Mouse (Mus musculus) liver, postnatal 0 days (tissue): ENCODE results near the gene Ccdc32. TPM values are rescaled to one million over a fixed set of nuclear protein-coding genes. Genes with fewer than 3 reads are reported as not detected.

Source experiments
- ATAC-seq: fragments of 200-750 bp; cut with Nextera tagmentation; 2 replicates; pipeline ENCODE4 v1.8.0; 2017; ENCODE audit warnings: mild to moderate bottlenecking, moderate library complexity
- DNase-seq: peaks from one replicate; pipeline ENCODE4 v3.0.0-alpha.2; 2016
- H3K27ac ChIP-seq: fragments of 300-500 bp; sonication (generic); 2 replicates; pipeline ENCODE4 v1.5.1; 2014; ENCODE audit warnings: antibody characterized with exemption, moderate library complexity, mild to moderate bottlenecking, low read depth
- H3K27me3 ChIP-seq: fragments of 300-500 bp; sonication (generic); 2 replicates; pipeline ENCODE4 v1.6.1; 2014; ENCODE audit warnings: low read length, control low read depth, mixed read lengths; ENCODE audit not compliant: insufficient read depth
- H3K36me3 ChIP-seq: fragments of 300-500 bp; sonication (generic); replicated peaks from 2 replicates; pipeline ENCODE4 v1.6.1; 2014; ENCODE audit warnings: mild to moderate bottlenecking, control low read depth, low read length, moderate library complexity, mixed read lengths; ENCODE audit not compliant: insufficient read depth
- H3K4me1 ChIP-seq: fragments of 300-500 bp; sonication (generic); 2 replicates; pipeline ENCODE4 v1.6.1; 2014; ENCODE audit warnings: antibody characterized with exemption, mild to moderate bottlenecking, control low read depth; ENCODE audit not compliant: insufficient read depth
- H3K4me2 ChIP-seq: fragments of 300-500 bp; sonication (generic); 2 replicates; pipeline ENCODE4 v1.6.1; 2014; ENCODE audit warnings: low read depth, mild to moderate bottlenecking, low read length, moderate library complexity, mixed read lengths
- H3K4me3 ChIP-seq: fragments of 300-500 bp; sonication (generic); 2 replicates; pipeline ENCODE4 v1.5.1; 2014; ENCODE audit warnings: low read depth, low read length
- H3K9ac ChIP-seq: fragments of 300-500 bp; sonication (generic); replicated peaks from 2 replicates; pipeline ENCODE4 v1.6.1; 2014; ENCODE audit warnings: mild to moderate bottlenecking, moderate library complexity
- H3K9me3 ChIP-seq: fragments of 300-500 bp; sonication (generic); 2 replicates; pipeline ENCODE4 v1.6.1; 2016; ENCODE audit warnings: mild to moderate bottlenecking, control low read depth, low read length, mixed read lengths
- CTCF ChIP-seq: sonication (generic); IDR thresholded peaks from 2 replicates; pipeline ENCODE4 v1.5.1; 2016; ENCODE audit warnings: antibody characterized with exemption, low read depth
- EP300 ChIP-seq: IDR thresholded peaks from 2 replicates; pipeline ENCODE4 v1.6.1; 2016; ENCODE audit warnings: antibody characterized with exemption, low read depth, mild to moderate bottlenecking
- WGBS: fragments of 180-500 bp; shearing (Covaris S2); extraction: QIAGEN DNeasy Blood & Tissue Kit; methylation state at CpG from one replicate; pipeline ENCODE4 v1.1.7; 2014; ENCODE audit not compliant: insufficient replicate concordance; 5-methylcytosine and 5-hydroxymethylcytosine counted together
- polyA plus RNA-seq: library from polyadenylated mRNA; unstranded; fragments of >200 nt; fragmentation: Nextera tagmentation; extraction: Ambion mirVana; gene quantifications from 2 replicates; pipeline ENCODE4 v1.2.1, GENCODE M21; 2015

The Ccdc32 gene
- 12.2 and 12.8 TPM in 2 replicates for polyA plus RNA-seq

DNA sequence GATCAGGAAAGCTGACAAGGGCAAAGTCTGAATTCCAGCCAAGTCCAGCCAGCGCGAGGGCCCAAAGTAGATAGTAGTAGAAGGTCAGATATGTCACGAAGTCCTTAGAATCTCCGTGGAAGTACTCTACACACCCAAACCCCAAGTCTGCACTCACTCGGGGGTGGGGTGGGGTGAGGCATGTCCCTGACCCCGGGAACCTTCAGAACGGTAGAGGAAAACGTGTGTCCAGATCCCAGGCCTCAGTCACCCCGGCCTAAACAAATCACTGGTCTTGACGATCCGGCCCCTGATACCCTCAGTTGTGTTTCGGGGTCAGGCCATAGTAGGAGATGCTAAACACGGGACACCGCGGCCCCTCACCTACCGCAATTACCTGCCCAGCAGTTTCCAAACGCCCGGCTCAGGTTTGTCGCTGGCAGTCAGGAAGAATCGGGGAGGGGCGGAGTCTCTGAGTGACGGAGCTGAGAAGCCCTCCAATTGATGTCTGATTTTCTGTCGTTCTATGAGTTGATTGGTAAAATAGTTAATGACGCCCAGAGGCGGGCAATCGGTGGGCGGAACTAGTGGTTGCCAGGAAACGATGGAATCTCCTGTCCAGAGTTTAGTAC lies at the start of gene Ccdc32:
Gene Ccdc32 (minus strand): TSS at position 453 of the 611 bp plus-strand sequence.
- H3K9ac ChIP-seq = peak within 1 kb of the TSS; percentile 87
- DNase-seq (peak; percentile 96), ATAC-seq (peak; percentile 95)
- peak within 1 kb of the TSS; percentile 86 for H3K4me3 ChIP-seq
- TF ChIP-seq CTCF (no peak), EP300 (no peak)
- peak within 1 kb of the TSS; percentile 96 for H3K4me2 ChIP-seq
- H3K27me3 ChIP-seq = no peaks in the 10 kb centered on the region
- H3K36me3 ChIP-seq = peaks cover 9% of the 10 kb centered on the region; the same call in 1 of the 2 replicates
- 1% methylated on average over 28 of the region's 28 CpGs for WGBS
- no peaks in the 10 kb centered on the region for H3K9me3 ChIP-seq
- peaks cover 21% of the 10 kb centered on the region for H3K4me1 ChIP-seq
- H3K27ac ChIP-seq = peak within 1 kb of the TSS; percentile 61; the same call in 1 of the 2 replicates

DNA sequence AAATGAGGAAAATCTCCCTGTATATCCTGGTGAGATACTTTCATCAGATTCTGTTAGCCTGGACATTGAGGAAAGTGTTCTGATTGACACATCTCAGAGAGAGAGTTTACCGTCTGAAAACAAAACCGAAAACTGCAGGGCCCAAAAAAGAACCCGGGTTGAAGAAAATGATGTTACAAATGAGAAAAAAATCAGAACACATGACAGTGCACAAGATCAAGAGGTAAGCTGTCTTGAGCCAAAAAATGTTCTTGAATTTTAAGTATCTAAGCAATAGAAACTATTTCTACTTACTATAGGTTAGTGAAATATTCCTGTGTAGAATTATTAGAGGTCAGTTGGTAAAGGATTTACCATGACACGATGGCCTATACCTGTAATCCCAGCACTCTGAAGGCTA lies 43.2 kb upstream of the Ccdc32 start:
- Histone ChIP-seq H3K27me3 (no peaks in the 10 kb centered on the region), H3K4me1 (no peaks in the 10 kb centered on the region), H3K4me2 (no peak overlapping the region), H3K27ac (no peak overlapping the region), H3K9me3 (no peaks in the 10 kb centered on the region), H3K9ac (no peak overlapping the region), H3K4me3 (no peak overlapping the region), H3K36me3 (peaks cover 42% of the 10 kb centered on the region)
- 88% methylated on average over 4 of the region's 4 CpGs for WGBS
- no peak for TF ChIP-seq CTCF
- no peak for TF ChIP-seq EP300
- ATAC-seq = no peak
- no peak for DNase-seq

DNA sequence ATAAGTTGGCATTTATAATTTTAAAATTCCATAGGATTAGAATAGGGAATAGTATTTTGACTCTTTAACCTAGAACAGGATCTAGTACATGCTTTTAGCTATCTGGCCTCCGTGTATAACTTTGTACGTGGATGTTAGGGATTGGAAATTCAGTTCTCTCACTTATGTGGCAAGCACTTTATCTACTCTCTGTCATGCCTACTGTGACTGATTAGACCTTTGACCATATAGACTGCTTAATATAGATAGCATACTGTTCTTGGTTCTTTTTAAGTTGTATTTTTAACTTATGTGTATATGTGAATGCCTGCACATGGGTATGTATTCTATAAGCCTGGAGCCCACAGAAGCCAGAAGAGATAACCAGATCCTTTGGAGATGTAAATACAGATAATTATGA lies 30.9 kb upstream of the Ccdc32 start:
- H3K36me3 ChIP-seq = peaks cover 38% of the 10 kb centered on the region
- H3K9me3 ChIP-seq = no peaks in the 10 kb centered on the region
- DNase-seq (no peak), ATAC-seq (no peak)
- H3K4me2 ChIP-seq = no peak overlapping the region
- TF ChIP-seq EP300 (0 out of 2 replicates have a peak, but pooled peaks have one; percentile 24), CTCF (no peak)
- no peak overlapping the region for H3K4me3 ChIP-seq
- H3K4me1 ChIP-seq = no peaks in the 10 kb centered on the region
- H3K9ac ChIP-seq = no peak overlapping the region
- H3K27me3 ChIP-seq = no peaks in the 10 kb centered on the region
- H3K27ac ChIP-seq = no peak overlapping the region
- WGBS = 49% methylated on average over 2 of the region's 2 CpGs

DNA sequence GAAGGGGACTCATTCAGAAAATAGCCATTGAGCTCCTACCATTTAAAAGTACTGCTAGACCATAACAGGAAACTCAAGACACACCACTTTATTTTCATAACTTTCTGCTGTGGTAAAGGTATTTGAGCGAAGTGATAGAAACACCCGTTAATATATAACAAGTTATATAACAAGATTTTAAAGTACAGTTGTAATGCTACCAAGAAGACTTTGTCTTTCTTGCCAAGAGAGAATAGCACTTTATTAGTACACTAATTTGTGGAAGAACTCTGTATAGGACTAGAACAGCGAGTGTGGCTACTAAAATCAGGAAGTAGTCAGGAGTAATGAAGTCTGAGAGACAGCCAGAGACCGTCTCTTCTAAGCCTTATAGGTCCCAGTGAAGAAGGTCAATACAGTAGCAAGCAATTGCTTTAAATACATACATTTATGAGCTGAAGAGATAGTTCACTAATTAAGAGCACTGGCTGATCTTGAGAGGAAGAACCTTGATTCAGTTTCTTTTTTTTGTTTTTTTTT lies 21.0 kb upstream of the Ccdc32 start:
- DNase-seq (no peak), ATAC-seq (no peak)
- Histone ChIP-seq H3K36me3 (no peaks in the 10 kb centered on the region), H3K9me3 (no peaks in the 10 kb centered on the region), H3K9ac (no peak overlapping the region), H3K4me3 (no peak overlapping the region), H3K27ac (no peak overlapping the region), H3K4me2 (no peak overlapping the region), H3K4me1 (peaks cover 12% of the 10 kb centered on the region), H3K27me3 (no peaks in the 10 kb centered on the region)
- 50% methylated on average over 4 of the region's 4 CpGs for WGBS
- TF ChIP-seq EP300 (no peak), CTCF (no peak)

DNA sequence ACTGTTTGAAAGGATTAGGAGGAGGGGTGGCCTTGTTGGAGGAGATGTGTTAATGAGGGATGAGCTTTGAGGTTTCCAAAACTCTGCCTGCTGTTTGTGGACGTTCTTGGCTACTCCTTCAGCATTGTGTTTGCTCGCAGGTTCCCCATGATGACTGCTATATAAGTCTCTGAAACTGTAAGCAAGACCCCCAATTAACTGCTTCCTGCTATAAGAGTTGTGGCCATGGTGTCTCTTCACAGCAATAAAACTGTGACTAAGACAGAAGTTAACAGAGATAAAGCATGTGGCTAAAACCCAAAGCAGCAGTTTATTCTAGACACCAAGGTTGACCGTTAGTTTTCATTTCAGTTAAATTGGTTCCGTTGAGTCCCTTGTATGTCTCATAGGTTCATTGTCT lies 18.7 kb upstream of the Ccdc32 start:
- no peaks in the 10 kb centered on the region for H3K9me3 ChIP-seq
- WGBS = 8% methylated on average over 4 of the region's 4 CpGs
- TF ChIP-seq EP300 (no peak), CTCF (no peak)
- no peak for ATAC-seq
- H3K27me3 ChIP-seq = no peaks in the 10 kb centered on the region
- H3K4me2 ChIP-seq = peak overlapping the region; percentile 71
- peaks cover 12% of the 10 kb centered on the region for H3K4me1 ChIP-seq
- peak overlapping the region; percentile 0; the same call in 1 of the 2 replicates for H3K27ac ChIP-seq
- no peak for DNase-seq
- peak overlapping the region; percentile 92 for H3K9ac ChIP-seq
- H3K4me3 ChIP-seq = peak overlapping the region; percentile 93
- no peaks in the 10 kb centered on the region for H3K36me3 ChIP-seq

DNA sequence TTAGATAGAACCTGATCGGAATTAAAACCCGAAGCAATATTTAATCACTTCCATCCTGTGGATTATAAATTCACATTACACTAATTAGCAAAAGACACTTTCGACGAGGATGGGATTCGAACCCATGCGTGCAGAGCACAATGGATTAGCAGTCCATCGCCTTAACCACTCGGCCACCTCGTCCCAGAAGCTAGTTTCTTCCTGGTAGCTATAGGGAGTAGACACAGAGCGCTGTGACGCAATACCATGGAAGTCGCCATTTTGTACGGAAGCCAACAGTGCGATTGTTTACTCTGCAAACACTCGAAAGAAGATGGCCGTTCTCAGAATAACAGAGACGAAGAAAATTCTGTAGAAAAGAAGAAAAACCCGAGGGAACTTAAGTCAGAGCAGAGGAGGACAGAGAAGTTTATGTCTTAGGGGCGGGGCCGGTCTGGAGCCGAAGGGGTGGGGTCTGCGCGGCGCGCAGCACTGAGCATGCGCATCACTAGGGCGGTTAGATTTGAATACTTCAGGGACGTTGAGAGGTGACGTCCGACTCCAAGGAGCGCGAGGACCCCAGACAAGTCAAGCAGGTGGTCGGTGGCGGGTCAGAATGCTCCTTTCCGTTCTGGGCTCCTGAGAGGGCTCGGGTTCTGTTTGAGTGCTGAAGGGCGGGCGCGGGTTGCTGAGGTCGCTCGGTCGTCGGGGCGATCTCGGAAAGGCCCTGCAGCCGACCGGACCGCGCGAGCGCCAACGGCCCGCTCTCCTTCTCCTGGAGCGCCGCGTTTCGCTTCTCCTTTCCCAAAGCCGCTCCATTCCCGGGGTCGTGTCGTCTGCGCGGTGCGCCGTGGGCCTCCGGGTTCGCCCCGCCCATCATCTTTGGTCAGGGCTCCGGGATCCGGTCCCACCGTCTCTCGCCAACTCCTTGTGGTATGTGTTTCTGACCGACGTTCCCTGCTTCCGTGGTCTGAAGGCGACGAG lies 17.7 kb upstream of the Ccdc32 start, which contains the start of gene Knl1:
Gene Knl1 (plus strand): TSS at position 471 of the 963 bp plus-strand sequence.
- peak within 1 kb of the TSS; percentile 71 for H3K4me2 ChIP-seq
- ATAC-seq = peak; percentile 93
- H3K9ac ChIP-seq = peak within 1 kb of the TSS; percentile 92
- peaks cover 12% of the 10 kb centered on the region for H3K4me1 ChIP-seq
- no peaks in the 10 kb centered on the region for H3K27me3 ChIP-seq
- H3K9me3 ChIP-seq = no peaks in the 10 kb centered on the region
- DNase-seq = peak; percentile 96
- H3K36me3 ChIP-seq = no peaks in the 10 kb centered on the region
- TF ChIP-seq CTCF (no peak), EP300 (peak; percentile 63)
- peak within 1 kb of the TSS; percentile 85 for H3K27ac ChIP-seq
- peak within 1 kb of the TSS; percentile 93 for H3K4me3 ChIP-seq
- WGBS = under 1% methylated on average over 77 of the region's 77 CpGs
